Mouse (Mus musculus) hindbrain, embryonic 16.5 days (tissue): ENCODE results near the gene L1td1. TPM values are rescaled to one million over a fixed set of nuclear protein-coding genes. Genes with fewer than 3 reads are reported as not detected.
A peak's percentile ranks its signal among the peaks of the same experiment; 100 is the strongest.

Experiments used
- ATAC-seq: fragments of 200-750 bp; cut with Nextera tagmentation; 2 replicates; pipeline ENCODE4 v1.8.0; 2017; ENCODE audit warnings: moderate TSS enrichment, moderate library complexity
- H3K27ac ChIP-seq: fragments of 300-500 bp; sonication (generic); 2 replicates; pipeline ENCODE4 v1.5.1; 2014; ENCODE audit warnings: low read depth, mild to moderate bottlenecking, control low read depth, low read length, moderate library complexity
- H3K27me3 ChIP-seq: fragments of 300-500 bp; sonication (generic); replicated peaks from 2 replicates; pipeline ENCODE4 v1.6.1; 2014; ENCODE audit warnings: low read length; ENCODE audit not compliant: control insufficient read depth, insufficient read depth
- H3K36me3 ChIP-seq: fragments of 300-500 bp; sonication (generic); 2 replicates; pipeline ENCODE4 v1.6.1; 2014; ENCODE audit warnings: mild to moderate bottlenecking, low read length, moderate library complexity, mixed read lengths; ENCODE audit not compliant: control insufficient read depth, insufficient read depth
- H3K4me1 ChIP-seq: fragments of 300-500 bp; sonication (generic); 2 replicates; pipeline ENCODE4 v1.6.1; 2014; ENCODE audit warnings: low read depth, low read length; ENCODE audit not compliant: control insufficient read depth, insufficient read depth
- H3K4me2 ChIP-seq: fragments of 300-500 bp; sonication (generic); 2 replicates; pipeline ENCODE4 v1.6.1; 2014; ENCODE audit warnings: mild to moderate bottlenecking, low read length, control low read depth, moderate library complexity
- H3K4me3 ChIP-seq: fragments of 300-500 bp; sonication (generic); 2 replicates; pipeline ENCODE4 v1.5.1; 2014; ENCODE audit warnings: mild to moderate bottlenecking, low read length, control low read depth, moderate library complexity
- H3K9ac ChIP-seq: fragments of 300-500 bp; sonication (generic); 2 replicates; pipeline ENCODE4 v1.6.1; 2014; ENCODE audit warnings: low read depth, mild to moderate bottlenecking, control low read depth, low read length, moderate library complexity
- H3K9me3 ChIP-seq: fragments of 300-500 bp; sonication (generic); 2 replicates; pipeline ENCODE4 v1.6.1; 2014; ENCODE audit warnings: mild to moderate bottlenecking, low read length, moderate library complexity; ENCODE audit not compliant: control insufficient read depth
- WGBS: fragments of 180-500 bp; shearing (Covaris S2); extraction: QIAGEN DNeasy Blood & Tissue Kit; methylation state at CpG from one replicate; pipeline ENCODE4 v1.1.7; 2014; 5-methylcytosine and 5-hydroxymethylcytosine counted together
- polyA plus RNA-seq: library from polyadenylated mRNA; unstranded; fragments of >200 nt; fragmentation: Nextera tagmentation; extraction: Ambion mirVana; gene quantifications from 2 replicates; pipeline ENCODE4 v1.2.1, GENCODE M21; 2015

Gene L1td1
- polyA plus RNA-seq, 1 experiment from 2014 or later, result not detected

- Histone ChIP-seq H3K4me1 (peaks cover 9% of the 10 kb centered on the region), H3K4me2 (no peak overlapping the region), H3K9ac (no peak overlapping the region), H3K27me3 (no peaks in the 10 kb centered on the region), H3K9me3 (no peaks in the 10 kb centered on the region), H3K27ac (peak overlapping the region; percentile 46), H3K4me3 (no peak overlapping the region), H3K36me3 (no peaks in the 10 kb centered on the region)
- peak; percentile 74 for ATAC-seq
- 32% methylated on average over 4 of the region's 4 CpGs for WGBS
These were observed 31.7 kb downstream of the L1td1 start for GRCm38 (mm10) chr4:98758012-98758821.

DNA sequence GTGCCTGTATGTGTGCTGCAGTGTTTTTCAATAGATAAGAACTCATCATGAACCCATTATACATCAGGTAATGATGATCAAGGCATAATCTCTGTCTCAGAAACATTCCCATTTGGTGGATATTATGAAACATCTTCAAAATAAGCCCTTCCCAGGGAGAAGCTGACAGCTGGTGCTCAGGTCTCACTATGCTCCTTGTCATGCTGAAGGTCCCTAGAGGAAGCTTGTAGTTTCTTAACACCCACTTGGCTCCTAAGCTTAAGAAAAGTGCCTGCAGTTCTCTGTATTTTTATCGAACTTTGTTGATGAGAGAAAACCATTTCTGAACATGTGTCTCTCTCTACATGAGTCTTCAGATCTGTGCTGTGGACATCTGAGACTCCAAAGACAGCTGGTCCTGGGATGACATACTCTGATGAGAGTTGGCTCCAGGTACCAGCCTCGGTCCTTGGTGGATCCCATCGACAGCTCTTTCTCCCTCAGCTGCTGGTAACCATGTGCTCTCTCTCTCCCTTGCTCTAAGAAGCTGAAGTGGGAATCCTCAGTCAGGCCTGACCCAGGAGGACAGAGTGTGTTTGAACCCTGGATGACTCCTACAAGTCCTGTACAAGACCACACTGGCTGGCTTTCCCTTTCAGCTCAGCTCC lies 32.5 kb downstream of the L1td1 start:
- no peak overlapping the region for H3K4me2 ChIP-seq
- no peaks in the 10 kb centered on the region for H3K27me3 ChIP-seq
- no peak overlapping the region for H3K9ac ChIP-seq
- peaks cover 9% of the 10 kb centered on the region for H3K4me1 ChIP-seq
- peak overlapping the region; percentile 46; the same call in 1 of the 2 replicates for H3K27ac ChIP-seq
- H3K36me3 ChIP-seq, result no peaks in the 10 kb centered on the region
- WGBS, result 62% methylated on average over 3 of the region's 3 CpGs
- no peaks in the 10 kb centered on the region for H3K9me3 ChIP-seq
- H3K4me3 ChIP-seq, result no peak overlapping the region
- ATAC-seq, result no peak

DNA sequence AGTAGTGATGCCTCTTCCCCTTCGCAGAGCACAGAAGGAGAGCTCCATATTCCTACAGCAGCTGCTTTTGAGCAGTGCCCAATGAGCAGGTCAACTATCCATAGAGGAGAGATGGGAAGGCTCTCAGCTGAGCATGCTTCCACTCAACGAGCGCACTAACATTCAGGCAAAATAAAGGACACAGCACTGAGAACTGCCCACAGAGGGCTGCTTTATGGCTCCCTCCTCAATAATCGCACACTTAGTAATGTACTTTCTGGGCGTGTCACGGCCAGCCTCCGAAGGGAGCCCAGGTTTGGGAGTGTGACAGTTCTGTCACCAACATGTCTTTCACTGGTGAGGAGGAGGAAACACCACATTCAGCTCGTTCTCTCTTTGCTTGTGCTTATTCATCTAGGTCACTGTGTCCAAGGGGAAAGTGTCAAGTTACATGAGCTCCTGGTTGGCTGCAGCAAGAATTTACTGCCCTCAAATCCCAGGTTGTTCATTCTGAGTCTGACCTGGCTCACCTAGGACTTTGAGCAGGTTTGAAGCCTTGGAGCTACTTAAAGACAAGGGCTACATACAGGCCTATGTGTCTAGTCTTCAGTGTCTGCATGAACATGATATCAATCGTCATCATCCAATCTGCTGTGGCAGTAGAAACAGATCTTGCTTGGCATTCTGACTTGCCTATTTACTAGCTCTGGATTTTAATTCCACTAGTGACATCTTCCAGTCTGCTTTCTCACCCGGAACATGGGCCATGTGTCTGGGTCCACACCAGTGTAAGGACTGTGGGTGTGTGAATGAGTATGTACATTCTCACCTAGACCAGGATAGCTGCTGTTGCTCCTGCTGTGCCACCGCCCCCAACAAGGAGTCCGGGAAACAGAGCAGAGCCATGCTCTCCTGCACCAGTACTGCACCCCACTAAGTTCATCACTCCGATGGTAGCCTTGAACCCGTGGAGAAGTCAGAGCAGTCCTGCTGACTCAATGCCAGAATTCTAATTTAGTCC lies 40.9 kb downstream of the L1td1 start:
- WGBS, result 85% methylated on average over 14 of the region's 14 CpGs
- Histone ChIP-seq H3K27me3 (no peaks in the 10 kb centered on the region), H3K36me3 (no peaks in the 10 kb centered on the region), H3K4me1 (no peaks in the 10 kb centered on the region), H3K4me2 (no peak overlapping the region), H3K9me3 (peaks cover 3% of the 10 kb centered on the region; the same call in 1 of the 2 replicates), H3K9ac (no peak overlapping the region), H3K4me3 (no peak overlapping the region), H3K27ac (no peak overlapping the region)
- ATAC-seq, result no peak

DNA sequence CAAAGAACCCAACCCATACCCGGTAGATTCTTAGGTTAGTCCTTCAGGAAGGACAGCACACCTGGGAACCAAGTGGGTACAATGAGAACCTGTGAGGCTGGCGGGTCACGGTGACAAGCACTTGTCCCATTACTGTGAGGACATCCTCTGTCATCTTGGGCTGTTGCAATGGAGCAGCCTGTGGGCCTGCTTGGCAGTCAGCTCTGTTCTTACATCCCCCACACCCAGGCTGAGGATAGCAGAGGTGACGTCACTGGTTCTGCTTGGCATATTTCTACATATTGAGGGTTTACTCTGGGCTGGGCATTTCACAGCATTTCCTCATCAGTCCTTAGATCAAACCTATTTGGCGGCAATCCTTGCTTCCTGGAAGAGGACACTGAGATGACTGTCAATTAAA lies 47.3 kb downstream of the L1td1 start:
- Histone ChIP-seq H3K4me2 (no peak overlapping the region), H3K4me3 (no peak overlapping the region), H3K4me1 (no peaks in the 10 kb centered on the region; the same call in 1 of the 2 replicates), H3K9ac (no peak overlapping the region), H3K36me3 (no peaks in the 10 kb centered on the region), H3K27me3 (no peaks in the 10 kb centered on the region), H3K9me3 (no peaks in the 10 kb centered on the region), H3K27ac (no peak overlapping the region)
- ATAC-seq, result no peak
- 96% methylated on average over 5 of the region's 5 CpGs for WGBS

DNA sequence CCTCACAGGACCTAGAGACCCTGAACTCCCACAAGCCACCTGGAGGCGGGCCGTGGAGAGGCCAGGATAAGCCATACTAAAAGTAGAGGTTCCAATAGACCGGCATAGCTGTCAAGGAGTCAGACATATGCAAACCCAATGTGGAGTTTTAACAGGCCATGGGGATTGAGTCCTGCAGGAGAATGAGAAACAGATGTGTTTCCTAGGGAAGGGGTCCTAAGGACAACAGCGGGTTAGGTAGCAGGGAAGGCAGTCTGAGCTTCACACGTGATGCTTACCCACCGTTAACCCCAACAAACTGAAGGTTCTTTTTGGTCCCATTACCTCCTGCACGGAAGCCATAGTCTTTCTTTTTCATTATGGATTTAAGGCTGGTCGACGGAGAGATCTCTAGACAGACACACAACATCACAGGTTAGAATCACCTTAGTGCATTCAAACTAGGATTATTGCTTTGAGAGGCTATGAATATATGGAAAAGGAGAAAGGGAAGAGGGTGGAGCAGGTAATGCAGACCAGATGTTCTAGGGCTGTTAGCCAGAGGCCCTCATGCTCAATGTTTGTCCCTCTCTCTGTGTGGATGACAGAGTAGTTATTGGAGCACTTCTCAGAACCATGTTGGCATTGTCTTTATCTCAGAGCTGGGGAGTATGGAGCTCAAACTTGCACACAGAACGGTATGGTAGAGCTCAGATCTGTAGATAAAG lies 50.3 kb downstream of the L1td1 start:
- ATAC-seq, result no peak
- 88% methylated on average over 10 of the region's 10 CpGs for WGBS
- H3K9me3 ChIP-seq, result no peaks in the 10 kb centered on the region
- no peaks in the 10 kb centered on the region for H3K27me3 ChIP-seq
- H3K27ac ChIP-seq, result no peak overlapping the region
- no peaks in the 10 kb centered on the region for H3K36me3 ChIP-seq
- H3K4me3 ChIP-seq, result no peak overlapping the region
- no peak overlapping the region for H3K9ac ChIP-seq
- H3K4me1 ChIP-seq, result no peaks in the 10 kb centered on the region; the same call in 1 of the 2 replicates
- H3K4me2 ChIP-seq, result no peak overlapping the region

DNA sequence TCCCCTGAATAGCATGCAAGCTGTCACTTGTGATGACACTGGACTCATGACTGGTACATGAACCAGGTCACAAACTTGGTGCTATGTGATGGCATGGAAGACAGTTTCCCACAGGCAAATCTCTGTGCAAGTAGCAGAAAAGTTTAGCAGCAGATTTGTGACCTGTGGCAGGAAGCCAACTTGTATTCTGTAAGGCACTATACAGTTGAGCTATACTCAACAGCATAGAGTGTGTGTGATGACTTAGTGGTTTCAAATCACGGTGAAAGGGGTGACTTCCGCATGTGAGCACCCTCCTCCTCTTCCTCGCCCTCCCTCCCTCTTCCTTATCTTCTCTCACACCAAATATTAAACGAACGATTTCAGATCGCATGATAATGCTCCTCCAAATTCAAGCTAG lies 50.9 kb downstream of the L1td1 start:
- Histone ChIP-seq H3K9ac (no peak overlapping the region), H3K27ac (no peak overlapping the region), H3K4me3 (no peak overlapping the region), H3K4me2 (no peak overlapping the region), H3K9me3 (no peaks in the 10 kb centered on the region), H3K27me3 (no peaks in the 10 kb centered on the region), H3K36me3 (no peaks in the 10 kb centered on the region), H3K4me1 (no peaks in the 10 kb centered on the region; the same call in 1 of the 2 replicates)
- ATAC-seq, result no peak
- WGBS, result 88% methylated on average over 6 of the region's 6 CpGs

DNA sequence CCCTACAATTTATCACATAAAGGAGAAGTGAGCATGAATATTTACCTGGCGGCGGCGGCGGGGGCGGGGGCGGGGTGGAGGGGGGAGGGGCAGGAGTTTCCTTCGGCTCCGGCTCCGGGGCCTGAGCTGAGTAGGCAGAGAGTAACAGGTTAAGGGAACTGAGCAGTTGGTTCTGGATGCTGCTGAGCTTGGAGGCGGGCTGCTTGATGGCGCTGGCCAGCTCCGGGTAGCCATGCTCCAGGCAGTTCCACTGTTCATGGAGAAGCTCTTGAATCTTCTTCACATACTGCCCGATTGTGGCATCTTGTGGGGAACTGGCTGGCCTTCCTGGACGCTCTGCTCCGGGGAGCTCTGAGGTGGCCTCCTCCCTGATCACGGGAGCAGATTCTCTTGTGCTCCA lies 51.7 kb downstream of the L1td1 start:
- no peaks in the 10 kb centered on the region for H3K36me3 ChIP-seq
- H3K27me3 ChIP-seq, result no peaks in the 10 kb centered on the region
- WGBS, result 27% methylated on average over 16 of the region's 16 CpGs
- peak; percentile 57; the same call in 1 of the 2 replicates for ATAC-seq
- H3K4me2 ChIP-seq, result peak overlapping the region; percentile 44
- no peak overlapping the region for H3K9ac ChIP-seq
- no peaks in the 10 kb centered on the region; the same call in 1 of the 2 replicates for H3K4me1 ChIP-seq
- H3K27ac ChIP-seq, result no peak overlapping the region
- H3K4me3 ChIP-seq, result 0 out of 2 replicates have a peak overlapping the region, but pooled peaks have one; percentile 9
- H3K9me3 ChIP-seq, result no peaks in the 10 kb centered on the region

DNA sequence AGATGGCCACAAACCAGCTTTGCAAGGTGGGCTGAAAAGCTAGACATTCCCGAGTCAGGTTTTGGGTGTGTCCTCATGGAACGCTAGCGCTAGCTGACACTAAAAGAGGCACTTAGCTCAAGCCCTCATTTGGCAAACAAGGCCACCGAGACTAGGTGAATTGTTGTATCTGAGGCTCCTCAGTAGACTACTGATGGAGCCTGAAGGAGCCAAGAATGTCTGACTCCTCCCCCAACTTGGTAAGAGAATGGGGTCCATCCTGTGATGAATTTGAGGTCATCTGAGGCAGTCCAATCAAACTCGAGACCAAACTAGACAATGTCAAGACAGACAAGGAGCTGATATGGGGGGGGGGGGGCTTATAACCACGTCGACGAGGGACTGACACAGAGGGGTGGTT lies 59.3 kb downstream of the L1td1 start:
- H3K36me3 ChIP-seq, result no peaks in the 10 kb centered on the region
- no peak overlapping the region for H3K4me3 ChIP-seq
- H3K4me2 ChIP-seq, result no peak overlapping the region
- no peak overlapping the region for H3K9ac ChIP-seq
- H3K27me3 ChIP-seq, result no peaks in the 10 kb centered on the region
- H3K27ac ChIP-seq, result no peak overlapping the region
- H3K4me1 ChIP-seq, result peaks cover 9% of the 10 kb centered on the region
- 34% methylated on average over 8 of the region's 8 CpGs for WGBS
- no peak for ATAC-seq
- H3K9me3 ChIP-seq, result no peaks in the 10 kb centered on the region
